Mouse (Mus musculus) hindbrain, embryonic 16.5 days (tissue): Measurements from ENCODE around the gene Fam118a. TPM values are rescaled to one million over a fixed set of nuclear protein-coding genes. Genes with fewer than 3 reads are reported as not detected.

Experiments
- polyA plus RNA-seq: library from polyadenylated mRNA; unstranded; fragments of >200 nt; fragmentation: Nextera tagmentation; extraction: Ambion mirVana; gene quantifications from 2 replicates; pipeline ENCODE4 v1.2.1, GENCODE M21; 2015

Fam118a gene
- polyA plus RNA-seq, 1 experiment from 2014 or later = 30.3 TPM

Other genes starting within 250 kb of the Fam118a start
- gene Phf21b, start 172.9 kb upstream of the Fam118a start, polyA plus RNA-seq = 2.5 and 3.5 TPM in 2 replicates
- 0.98 and 1.00 TPM in 2 replicates for gene Gm29666, start 108.9 kb upstream of the Fam118a start, polyA plus RNA-seq
- gene Nup50, start 105.5 kb upstream of the Fam118a start, polyA plus RNA-seq = 22.5 and 24.4 TPM in 2 replicates
- 24.1 and 24.4 TPM in 2 replicates for gene 5031439G07Rik, start 40.4 kb upstream of the Fam118a start, polyA plus RNA-seq
- gene Upk3a, start 11.8 kb upstream of the Fam118a start, polyA plus RNA-seq = 1.7 and 2.1 TPM in 2 replicates
- 0.12 and 0.25 TPM in 2 replicates for gene Smc1b, start 103.0 kb downstream of the Fam118a start, polyA plus RNA-seq
- gene Ribc2, start 103.1 kb downstream of the Fam118a start, polyA plus RNA-seq = 0.67 and 0.84 TPM in 2 replicates
- gene Fbln1, start 177.0 kb downstream of the Fam118a start, polyA plus RNA-seq = 52.0 and 59.4 TPM in 2 replicates